Mouse (Mus musculus): ENCODE data around the gene E130114P18Rik.
A peak's percentile ranks its signal among the peaks of the same experiment; 100 is the strongest.

DNA sequence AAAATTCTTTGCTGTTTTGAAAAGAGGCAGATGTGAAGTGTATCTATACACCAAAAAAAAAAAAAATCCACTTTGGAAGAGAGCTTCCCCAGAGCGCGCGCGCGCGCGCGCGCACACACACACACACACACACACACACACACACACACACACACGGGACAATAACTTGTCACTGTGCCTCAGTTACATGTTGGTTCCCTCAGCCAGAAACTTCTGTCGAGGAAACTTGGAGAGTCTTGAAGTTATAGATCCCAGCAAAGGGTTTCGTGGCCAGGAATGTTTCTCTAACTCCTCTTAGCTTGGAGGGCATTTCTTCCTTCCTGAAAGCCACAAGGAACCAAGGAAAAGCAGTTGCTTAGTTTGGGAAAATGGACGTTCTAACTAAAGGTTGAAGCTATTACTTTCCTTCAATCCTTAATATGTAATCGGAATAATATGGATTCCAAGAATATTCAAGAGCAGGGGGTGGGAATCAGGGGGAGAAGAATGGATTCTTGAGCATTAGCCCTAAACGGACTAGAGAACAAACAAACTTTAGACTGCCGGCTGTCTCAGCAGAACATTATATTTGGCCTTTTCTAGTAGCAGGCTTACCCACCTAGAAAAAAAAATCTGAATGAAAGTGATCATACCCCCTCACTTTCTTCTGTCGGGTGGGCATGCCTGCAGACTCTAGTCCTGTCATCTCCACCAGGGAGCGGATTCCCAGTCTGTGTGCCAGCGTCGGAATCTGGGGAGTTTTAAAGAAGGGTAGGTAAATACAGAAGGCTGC, 2.2 kb downstream of the E130114P18Rik start:
- TF ChIP-seq POLR2A (IDR thresholded peaks at IDR 0.05; ENCODE audit: borderline replicate concordance, extremely low read depth, insufficient read depth, insufficient read length, poor library complexity, severe bottlenecking): no peak
- TF ChIP-seq CTCF (IDR thresholded peaks at IDR 0.05; ENCODE audit: borderline replicate concordance, extremely low read depth, insufficient read depth, insufficient read length): 0 out of 2 replicates have a peak, but pooled peaks have one; percentile 9
